Mouse (Mus musculus) ES-E14 (cell line): ENCODE measurements at regions not wholly inside any gene's neighbourhood (a gene's known extent, or its start where the extent isn't known, plus 50 kb on each side); places are given as distances from the start of the nearest gene placed in this dataset.

ENCODE experiments used
- CHD2 ChIP-seq: IDR thresholded peaks from 2 replicates; pipeline ENCODE4 v1.6.1; 2014; ENCODE audit warnings: mild to moderate bottlenecking, low read depth, low read length, inconsistent platforms
- HCFC1 ChIP-seq: IDR thresholded peaks from 2 replicates; pipeline ENCODE4 v1.6.1; 2012; ENCODE audit warnings: low read length, inconsistent platforms, borderline replicate concordance; ENCODE audit not compliant: insufficient read depth
- MAFK ChIP-seq: IDR thresholded peaks from 2 replicates; pipeline ENCODE4 v1.6.1; 2014; ENCODE audit warnings: mild to moderate bottlenecking, low read depth, low read length, inconsistent platforms; ENCODE audit not compliant: insufficient read depth
- ZC3H11A ChIP-seq: IDR thresholded peaks from 2 replicates; pipeline ENCODE4 v1.6.1; 2012; ENCODE audit warnings: low read depth, mild to moderate bottlenecking, inconsistent platforms, low read length, borderline replicate concordance
- ZNF384 ChIP-seq: IDR thresholded peaks from 2 replicates; pipeline ENCODE4 v1.6.1; 2012; ENCODE audit warnings: low read depth, low read length, inconsistent platforms

DNA sequence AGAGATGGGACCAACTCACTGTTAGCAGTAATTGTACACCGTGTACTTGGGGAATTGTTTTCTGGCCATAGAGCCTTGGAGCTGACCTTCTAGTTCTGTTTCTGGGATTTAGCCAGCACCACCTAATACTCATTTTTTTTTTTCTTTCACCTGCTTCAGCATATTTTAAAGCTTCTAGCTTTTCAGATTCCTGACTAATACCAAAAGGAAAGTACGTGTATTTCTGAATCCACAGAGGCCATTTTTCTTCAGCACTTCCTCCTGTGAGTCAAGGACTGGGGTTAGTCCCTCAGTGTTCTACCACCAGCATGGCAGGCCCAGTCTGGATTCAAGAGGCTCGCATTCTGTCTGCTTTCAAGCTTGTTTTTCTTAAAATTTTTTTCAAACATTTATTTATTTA lies 189.3 kb downstream of the Otol1 start:
- TF ChIP-seq ZC3H11A (no peak), MAFK (no peak), HCFC1 (no peak), ZNF384 (no peak), CHD2 (no peak)
